Mouse (Mus musculus): ENCODE data around the gene Tomm34.

GRCm38 (mm10) chr2:164009227-164009626 is 61.7 kb downstream of the Tomm34 start:
- TF ChIP-seq POLR2A (IDR thresholded peaks at IDR 0.05; ENCODE audit: low read depth, low read length), result no peak
- TF ChIP-seq CTCF (IDR thresholded peaks at IDR 0.05; ENCODE audit: extremely low read depth, insufficient read length, insufficient replicate concordance, low read depth, low read length), result no peak
